Mouse (Mus musculus): ENCODE measurements around the gene Tor3a. TPM values are rescaled to one million over a fixed set of nuclear protein-coding genes. Genes with fewer than 3 reads are reported as not detected.

Tor3a gene
- total RNA-seq, 2 experiments from 2014 or later: 5.4 to 6.4 TPM

- intact Hi-C loops (cut with DNase I): no loop called here
- DNase-seq (ENCODE audit: low spot score in 2 of 2): no peak
Measured at GRCm38 (mm10) chr1:156605094-156605866, 68.9 kb downstream of the Tor3a start.

Other genes with a start within 250 kb of the Tor3a start
- 10 to 100 TPM; 42.1 to 49.8 TPM for gene Soat1, start 200.0 kb downstream of the Tor3a start, total RNA-seq (2021)
- 10 to 100 TPM; 46.8 to 46.9 TPM for gene Gm10031, start 150.3 kb downstream of the Tor3a start, total RNA-seq (2021)
- gene Abl2, start 115.6 kb downstream of the Tor3a start, total RNA-seq (2021): 10 to 100 TPM; 58.9 to 67.1 TPM
- 10 to 100 TPM; 68.3 to 73.2 TPM for gene Fam20b, start 44.7 kb upstream of the Tor3a start, total RNA-seq (2021)
- under 1 TPM; 0.53 to 0.78 TPM for gene Angptl1, start 164.2 kb upstream of the Tor3a start, total RNA-seq (2021)

All from left cerebral cortex, postnatal 25 days (tissue).